Mouse (Mus musculus) heart, embryonic 15.5 days (tissue): ENCODE measurements around the gene Slc25a54. TPM values are rescaled to one million over a fixed set of nuclear protein-coding genes. Genes with fewer than 3 reads are reported as not detected.

Source experiments
- ATAC-seq: fragments of 200-750 bp; cut with Nextera tagmentation; replicated peaks from 2 replicates; pipeline ENCODE4 v1.8.0; 2017; ENCODE audit warnings: low read depth, moderate TSS enrichment; ENCODE audit not compliant: insufficient number of reproducible peaks, insufficient read depth, low FRiP score
- H3K27ac ChIP-seq: fragments of 300-500 bp; sonication (generic); 2 replicates; pipeline ENCODE4 v1.5.1; 2015; ENCODE audit warnings: mild to moderate bottlenecking, inconsistent platforms
- H3K27me3 ChIP-seq: fragments of 300-500 bp; sonication (generic); 2 replicates; pipeline ENCODE4 v1.6.1; 2015; ENCODE audit warnings: inconsistent platforms
- H3K36me3 ChIP-seq: fragments of 300-500 bp; sonication (generic); 2 replicates; pipeline ENCODE4 v1.6.1; 2015; ENCODE audit warnings: mild to moderate bottlenecking, inconsistent platforms
- H3K4me1 ChIP-seq: fragments of 300-500 bp; sonication (generic); replicated peaks from 2 replicates; pipeline ENCODE4 v1.6.1; 2015; ENCODE audit warnings: inconsistent platforms
- H3K4me2 ChIP-seq: fragments of 300-500 bp; sonication (generic); 2 replicates; pipeline ENCODE4 v1.6.1; 2015; ENCODE audit warnings: inconsistent platforms, mild to moderate bottlenecking, moderate library complexity
- H3K4me3 ChIP-seq: fragments of 300-500 bp; sonication (generic); 2 replicates; pipeline ENCODE4 v1.5.1; 2015; ENCODE audit warnings: mild to moderate bottlenecking, inconsistent platforms
- H3K9ac ChIP-seq: fragments of 300-500 bp; sonication (generic); 2 replicates; pipeline ENCODE4 v1.6.1; 2015; ENCODE audit warnings: mild to moderate bottlenecking, inconsistent platforms
- H3K9me3 ChIP-seq: fragments of 300-500 bp; sonication (generic); replicated peaks from 2 replicates; pipeline ENCODE4 v1.6.1; 2016; ENCODE audit warnings: inconsistent platforms
- WGBS: fragments of 180-500 bp; shearing (Covaris S2); methylation state at CpG from one replicate; pipeline ENCODE4 v1.1.7; 2015; ENCODE audit warnings: mixed read lengths; 5-methylcytosine and 5-hydroxymethylcytosine counted together
- polyA plus RNA-seq: library from polyadenylated mRNA; unstranded; fragments of >200 nt; fragmentation: Nextera tagmentation; extraction: Ambion mirVana; gene quantifications from 2 replicates; pipeline ENCODE4 v1.2.1, GENCODE M21; 2015

Gene Slc25a54
- polyA plus RNA-seq, 1 experiment from 2014 or later = not detected

DNA sequence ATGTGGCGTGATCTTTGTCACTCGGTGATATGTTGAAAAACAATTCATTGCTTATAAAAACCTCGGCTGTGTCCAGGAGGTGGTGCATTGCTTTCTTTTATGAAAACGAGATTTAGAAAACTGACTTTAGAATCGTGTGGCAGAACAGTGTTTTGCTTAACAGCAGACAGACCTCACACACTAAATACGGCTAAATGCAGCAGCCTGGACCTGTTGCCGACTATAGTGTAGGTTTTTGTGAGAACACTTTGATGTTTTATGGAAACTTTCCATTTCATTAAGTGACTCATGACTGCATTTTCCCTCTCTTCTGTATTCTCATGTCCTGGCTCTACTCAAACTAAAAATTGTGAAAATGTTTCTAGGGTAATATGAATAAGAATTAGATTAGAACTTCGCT lies 20.4 kb upstream of the Slc25a54 start:
- Histone ChIP-seq H3K36me3 (no peaks in the 10 kb centered on the region), H3K4me1 (no peaks in the 10 kb centered on the region), H3K27me3 (no peaks in the 10 kb centered on the region), H3K9ac (no peak overlapping the region), H3K4me3 (no peak overlapping the region), H3K9me3 (no peaks in the 10 kb centered on the region), H3K27ac (no peak overlapping the region), H3K4me2 (no peak overlapping the region)
- 61% methylated on average over 8 of the region's 8 CpGs for WGBS
- no peak for ATAC-seq

DNA sequence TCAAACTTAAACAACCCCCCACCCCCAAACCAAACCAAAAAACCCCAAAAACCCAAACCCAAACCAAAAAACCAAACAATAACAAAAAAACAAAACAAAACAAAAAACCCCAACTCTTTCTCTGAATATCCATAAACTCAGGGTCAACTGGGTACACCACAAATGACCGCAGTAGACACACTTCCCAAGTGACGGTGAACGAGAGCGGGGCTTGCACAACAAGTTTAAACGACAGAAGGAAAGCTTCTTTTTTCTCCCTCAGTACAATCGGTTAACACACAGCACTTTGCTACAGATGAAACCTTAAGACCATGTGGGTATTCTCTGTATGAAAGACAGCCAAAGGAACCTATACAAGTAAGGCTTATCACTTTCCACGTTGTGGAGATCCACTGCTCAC lies 17.9 kb upstream of the Slc25a54 start:
- no peaks in the 10 kb centered on the region for H3K27me3 ChIP-seq
- no peak overlapping the region for H3K4me2 ChIP-seq
- no peak for ATAC-seq
- 70% methylated on average over 7 of the region's 7 CpGs for WGBS
- no peaks in the 10 kb centered on the region for H3K36me3 ChIP-seq
- H3K9me3 ChIP-seq = no peaks in the 10 kb centered on the region
- H3K4me1 ChIP-seq = no peaks in the 10 kb centered on the region
- H3K9ac ChIP-seq = no peak overlapping the region
- H3K4me3 ChIP-seq = no peak overlapping the region
- no peak overlapping the region for H3K27ac ChIP-seq

- no peak overlapping the region for H3K4me2 ChIP-seq
- no peak overlapping the region for H3K9ac ChIP-seq
- 1% methylated on average over 6 of the region's 6 CpGs for WGBS
- ATAC-seq = no peak
- no peaks in the 10 kb centered on the region for H3K9me3 ChIP-seq
- H3K27ac ChIP-seq = no peak overlapping the region
- no peak overlapping the region for H3K4me3 ChIP-seq
- H3K36me3 ChIP-seq = no peaks in the 10 kb centered on the region
- H3K4me1 ChIP-seq = no peaks in the 10 kb centered on the region
- H3K27me3 ChIP-seq = no peaks in the 10 kb centered on the region
Measured at GRCm38 (mm10) chr3:109062989-109063388, 17.3 kb upstream of the Slc25a54 start.

DNA sequence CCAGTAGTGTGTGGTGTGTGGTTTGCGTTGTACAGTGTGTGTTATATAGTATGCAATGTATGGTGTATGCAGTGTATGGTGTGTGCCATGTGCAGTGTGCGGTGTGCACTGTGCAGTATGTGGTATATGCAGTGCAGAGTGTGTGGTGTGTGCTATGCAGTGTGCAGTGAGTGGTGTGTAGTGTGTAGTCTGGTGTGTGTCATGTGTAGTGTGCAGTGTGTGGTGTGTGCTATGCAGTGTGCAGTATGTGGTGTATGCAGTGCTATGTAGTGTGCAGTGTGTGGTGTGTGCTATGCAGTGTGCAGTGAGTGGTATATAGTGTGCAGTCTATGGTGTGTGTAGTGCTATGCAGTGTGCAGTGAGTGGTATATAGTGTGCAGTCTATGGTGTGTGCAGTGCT lies 4.1 kb downstream of the Slc25a54 start:
- no peaks in the 10 kb centered on the region for H3K9me3 ChIP-seq
- no peak overlapping the region for H3K4me2 ChIP-seq
- no peak overlapping the region for H3K27ac ChIP-seq
- 88% methylated on average over 2 of the region's 2 CpGs for WGBS
- no peak overlapping the region for H3K9ac ChIP-seq
- no peak overlapping the region for H3K4me3 ChIP-seq
- no peak for ATAC-seq
- H3K27me3 ChIP-seq = no peaks in the 10 kb centered on the region
- no peaks in the 10 kb centered on the region for H3K36me3 ChIP-seq
- no peaks in the 10 kb centered on the region for H3K4me1 ChIP-seq

DNA sequence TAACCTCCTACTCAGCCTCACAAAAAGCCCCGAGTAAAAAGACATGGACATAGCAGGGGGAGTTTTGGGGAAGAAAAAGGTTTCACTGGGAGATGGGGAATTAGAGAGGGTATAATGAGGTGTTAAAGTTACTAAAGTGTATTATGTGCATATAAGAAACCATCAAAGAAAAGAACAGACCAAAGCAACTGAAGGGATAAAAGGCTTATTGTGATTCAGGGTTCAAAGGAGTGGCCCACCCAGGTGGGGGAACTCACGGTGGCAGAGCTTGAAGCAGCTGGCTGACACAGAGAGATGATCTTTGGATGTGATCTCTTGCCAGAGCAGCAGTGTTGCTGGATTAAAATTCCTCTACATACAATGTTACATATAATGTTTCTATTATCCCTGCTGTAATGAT lies 8.2 kb downstream of the Slc25a54 start:
- Histone ChIP-seq H3K4me1 (no peaks in the 10 kb centered on the region), H3K4me3 (no peak overlapping the region), H3K4me2 (no peak overlapping the region), H3K27ac (no peak overlapping the region), H3K9ac (no peak overlapping the region), H3K27me3 (no peaks in the 10 kb centered on the region), H3K36me3 (no peaks in the 10 kb centered on the region), H3K9me3 (no peaks in the 10 kb centered on the region)
- WGBS = 24% methylated on average over 2 of the region's 2 CpGs
- no peak for ATAC-seq

DNA sequence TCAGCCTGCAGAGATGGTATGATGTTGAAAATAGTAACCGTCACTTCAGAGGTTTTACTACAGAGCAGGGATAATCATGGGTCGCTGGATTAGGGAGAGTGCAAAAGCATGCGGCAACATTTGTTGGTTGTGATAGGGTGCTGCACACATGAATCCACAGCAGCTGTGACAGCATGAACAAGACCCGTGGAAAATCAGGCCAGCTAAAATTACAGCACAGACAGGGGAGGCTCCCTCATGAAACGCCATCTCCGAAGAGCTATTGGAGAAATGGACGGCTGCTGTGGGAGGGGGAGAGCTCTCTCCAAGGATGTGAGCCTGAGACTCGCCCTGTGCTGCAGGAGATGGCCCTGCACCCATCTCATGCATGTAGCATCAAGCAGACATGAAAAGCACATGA lies 24.4 kb downstream of the Slc25a54 start:
- Histone ChIP-seq H3K9me3 (no peaks in the 10 kb centered on the region), H3K27ac (no peak overlapping the region), H3K36me3 (no peaks in the 10 kb centered on the region), H3K9ac (no peak overlapping the region), H3K4me1 (no peaks in the 10 kb centered on the region), H3K27me3 (no peaks in the 10 kb centered on the region), H3K4me3 (no peak overlapping the region), H3K4me2 (no peak overlapping the region)
- WGBS = 54% methylated on average over 8 of the region's 8 CpGs
- ATAC-seq = no peak

DNA sequence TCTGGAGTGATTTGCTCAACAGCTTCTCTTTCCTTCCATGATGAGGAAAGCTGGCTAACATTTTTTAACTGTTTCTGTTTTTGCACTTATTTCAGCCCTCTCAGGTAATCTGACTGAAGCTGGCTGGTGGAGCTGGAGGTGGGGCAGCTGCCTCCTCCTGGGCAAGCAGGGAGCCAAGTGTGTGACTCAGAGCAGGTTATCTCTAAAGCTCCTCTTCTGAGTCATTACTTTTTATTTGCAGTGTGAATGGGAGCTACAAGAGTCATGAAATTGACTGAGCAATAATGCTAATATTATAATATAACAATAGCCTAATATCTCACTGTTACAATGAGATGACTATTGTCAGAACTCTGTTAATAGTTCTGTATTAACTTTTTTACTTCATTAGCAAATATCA lies 36.9 kb downstream of the Slc25a54 start:
- Histone ChIP-seq H3K4me1 (0 out of 2 replicates have a peak, but pooled peaks cover 4% of the 10 kb centered on the region), H3K9me3 (no peaks in the 10 kb centered on the region; the same call in 1 of the 2 replicates), H3K4me3 (no peak overlapping the region), H3K36me3 (no peaks in the 10 kb centered on the region), H3K4me2 (no peak overlapping the region), H3K27ac (no peak overlapping the region), H3K9ac (no peak overlapping the region), H3K27me3 (no peaks in the 10 kb centered on the region)
- no peak for ATAC-seq

- 78% methylated on average over 5 of the region's 5 CpGs for WGBS
- Histone ChIP-seq H3K9me3 (no peaks in the 10 kb centered on the region), H3K27ac (no peak overlapping the region), H3K27me3 (no peaks in the 10 kb centered on the region), H3K36me3 (no peaks in the 10 kb centered on the region), H3K4me2 (no peak overlapping the region), H3K4me1 (peaks cover 19% of the 10 kb centered on the region), H3K9ac (no peak overlapping the region), H3K4me3 (no peak overlapping the region)
- ATAC-seq = no peak
Measured at GRCm38 (mm10) chr3:109119562-109119961, 39.3 kb downstream of the Slc25a54 start.

GRCm38 (mm10) chr3:109119973-109120372 lies 39.7 kb downstream of the Slc25a54 start:
- ATAC-seq = no peak
- no peak overlapping the region for H3K4me3 ChIP-seq
- WGBS = 75% methylated on average over 5 of the region's 5 CpGs

DNA sequence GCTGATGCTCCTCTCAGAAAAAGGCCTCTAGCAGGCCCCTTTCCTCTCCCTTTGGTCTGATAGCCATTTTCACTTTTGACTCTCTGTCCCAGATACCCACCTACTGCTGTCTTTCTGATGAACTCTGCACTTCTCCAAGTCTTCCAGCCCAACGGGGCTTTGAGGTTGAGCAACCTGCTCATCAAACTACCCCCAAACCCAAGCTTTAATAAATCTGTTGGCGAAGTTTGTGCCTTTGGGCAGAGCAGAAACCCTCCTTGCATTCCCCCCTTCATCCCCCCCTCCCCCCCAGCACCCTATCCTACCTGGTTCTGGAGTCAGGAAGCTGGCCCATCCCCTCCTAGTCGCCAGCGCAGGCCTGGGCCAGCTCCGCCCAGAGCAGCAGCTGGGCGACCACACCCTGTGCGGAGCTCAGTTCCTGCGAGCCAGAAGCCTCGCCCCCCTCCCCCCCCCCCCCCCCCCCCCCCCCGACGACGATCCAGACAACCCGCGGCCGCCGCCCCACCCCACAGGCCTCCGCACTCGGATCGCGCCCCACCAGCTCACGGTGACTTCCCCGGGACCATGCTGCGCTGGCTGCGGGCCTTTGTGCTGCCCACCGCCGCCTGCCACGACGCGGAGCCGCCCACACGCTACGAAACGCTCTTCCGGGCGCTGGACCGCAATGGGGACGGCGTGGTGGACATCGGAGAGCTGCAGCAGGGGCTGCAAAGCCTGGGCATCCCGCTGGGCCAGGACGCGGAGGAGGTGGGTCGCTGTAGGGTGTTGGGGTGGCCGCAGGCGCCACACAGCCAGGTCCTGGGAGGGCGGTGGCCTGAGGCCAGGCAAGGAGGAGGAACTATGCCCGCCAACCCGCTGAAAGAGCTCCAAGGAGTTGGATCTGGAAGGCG lies 42.6 kb downstream of the Slc25a54 start, which contains the start of gene Slc25a24:
TSS of gene Slc25a24 (plus strand) at position 509 of the 890 bp plus-strand sequence.
- peak; percentile 85 for ATAC-seq
- no peaks in the 10 kb centered on the region for H3K27me3 ChIP-seq
- under 1% methylated on average over 39 of the region's 49 CpGs for WGBS
- H3K4me1 ChIP-seq = peaks cover 30% of the 10 kb centered on the region
- H3K36me3 ChIP-seq = no peaks in the 10 kb centered on the region
- H3K4me2 ChIP-seq = peak within 1 kb of the TSS; percentile 77
- H3K9ac ChIP-seq = peak within 1 kb of the TSS; percentile 92
- peak within 1 kb of the TSS; percentile 94 for H3K4me3 ChIP-seq
- H3K27ac ChIP-seq = peak within 1 kb of the TSS; percentile 93
- H3K9me3 ChIP-seq = no peaks in the 10 kb centered on the region

More at GRCm38 (mm10) chr3:109119973-109120372, 39.7 kb downstream of the Slc25a54 start:
- Histone ChIP-seq H3K36me3 (no peaks in the 10 kb centered on the region), H3K27ac (no peak overlapping the region), H3K27me3 (no peaks in the 10 kb centered on the region), H3K9ac (no peak overlapping the region), H3K4me2 (no peak overlapping the region), H3K4me1 (peaks cover 20% of the 10 kb centered on the region), H3K9me3 (no peaks in the 10 kb centered on the region)

- 3% methylated on average over 8 of the region's 8 CpGs for WGBS
- Histone ChIP-seq H3K4me2 (peak overlapping the region; percentile 77), H3K36me3 (no peaks in the 10 kb centered on the region), H3K9ac (peak overlapping the region; percentile 92), H3K4me3 (peak overlapping the region; percentile 94), H3K4me1 (peaks cover 30% of the 10 kb centered on the region), H3K9me3 (no peaks in the 10 kb centered on the region), H3K27ac (peak overlapping the region; percentile 93), H3K27me3 (no peaks in the 10 kb centered on the region)
- no peak for ATAC-seq
Measured at GRCm38 (mm10) chr3:109123531-109123981, 43.3 kb downstream of the Slc25a54 start.

- Histone ChIP-seq H3K4me3 (peak overlapping the region; percentile 94), H3K9me3 (no peaks in the 10 kb centered on the region), H3K9ac (no peak overlapping the region), H3K4me2 (peak overlapping the region; percentile 77), H3K36me3 (no peaks in the 10 kb centered on the region), H3K27ac (peak overlapping the region; percentile 93), H3K4me1 (peaks cover 30% of the 10 kb centered on the region), H3K27me3 (no peaks in the 10 kb centered on the region)
- no peak for ATAC-seq
- 19% methylated on average over 4 of the region's 4 CpGs for WGBS
Measured at GRCm38 (mm10) chr3:109124091-109124490, 43.8 kb downstream of the Slc25a54 start.
